Mouse (Mus musculus) thymus, postnatal 25 days (tissue): ENCODE data around the gene Smim13.
"Not testable (repeated sequence)": the region's sequence is repeated elsewhere in the genome, so short reads cannot be mapped to it uniquely, and the experiment has no call there.

Experiments used
- DNase-seq: peaks from one replicate; pipeline ENCODE4 v3.0.0; 2022

Gene Smim13

GRCm38 (mm10) chr13:41238035-41238804, 11.4 kb upstream of the Smim13 start:
- no peak for DNase-seq

GRCm38 (mm10) chr13:41238805-41239130, 10.9 kb upstream of the Smim13 start:
- no peak for DNase-seq

GRCm38 (mm10) chr13:41241557-41241956, 8.1 kb upstream of the Smim13 start:
- DNase-seq, result no peak

- no peak for DNase-seq
These were observed 5.3 kb upstream of the Smim13 start for GRCm38 (mm10) chr13:41244306-41244830.

GRCm38 (mm10) chr13:41248751-41249520, 708 bp upstream of the Smim13 start:
- no peak for DNase-seq

GRCm38 (mm10) chr13:41250318-41250981, 806 bp downstream of the Smim13 start:
- DNase-seq, result no peak

GRCm38 (mm10) chr13:41251232-41251631, 1.6 kb downstream of the Smim13 start:
- DNase-seq, result not testable (repeated sequence)

- no peak for DNase-seq
These were observed 2.0 kb downstream of the Smim13 start for GRCm38 (mm10) chr13:41251667-41252066.

GRCm38 (mm10) chr13:41252141-41252540, 2.5 kb downstream of the Smim13 start:
- DNase-seq, result no peak

GRCm38 (mm10) chr13:41252736-41253135, 3.1 kb downstream of the Smim13 start:
- DNase-seq, result no peak

GRCm38 (mm10) chr13:41256126-41256525, 6.5 kb downstream of the Smim13 start:
- DNase-seq, result no peak

GRCm38 (mm10) chr13:41256962-41257361, 7.3 kb downstream of the Smim13 start:
- DNase-seq, result no peak

- DNase-seq, result no peak
These were observed 8.2 kb downstream of the Smim13 start for GRCm38 (mm10) chr13:41257851-41258250.

GRCm38 (mm10) chr13:41261617-41262016, 12.0 kb downstream of the Smim13 start:
- DNase-seq, result not testable (repeated sequence)

GRCm38 (mm10) chr13:41263304-41264006, 13.8 kb downstream of the Smim13 start:
- no peak for DNase-seq

GRCm38 (mm10) chr13:41267827-41268408, 18.3 kb downstream of the Smim13 start:
- DNase-seq, result no peak

- DNase-seq, result no peak
These were observed 24.4 kb downstream of the Smim13 start, which contains the start of gene Gm17364 for GRCm38 (mm10) chr13:41273927-41274650. TSS of gene Gm17364 (minus strand) at chr13:41273977.

GRCm38 (mm10) chr13:41280696-41281095, 31.1 kb downstream of the Smim13 start:
- no peak for DNase-seq

GRCm38 (mm10) chr13:41283256-41283655, 33.6 kb downstream of the Smim13 start:
- DNase-seq, result peak; percentile 62

- no peak for DNase-seq
These were observed 35.8 kb downstream of the Smim13 start for GRCm38 (mm10) chr13:41285448-41285847.

GRCm38 (mm10) chr13:41286285-41286684, 36.6 kb downstream of the Smim13 start:
- DNase-seq, result no peak
